In genomic region chr14:60895172-60896000, GRCm38 (mm10) we compare ENCODE assay signal across 12 mouse cellular contexts.
DNase-seq lines count a peak whose midpoint lies in the region; ATAC-seq and TF ChIP-seq lines count a peak whose summit lies in the region.
"Had no signal": no experiment of that assay in that cellular context is flagged by ENCODE, and none has a peak within 500 bp of the region (broad histone marks: within the 10 kb centered on the region; RNA-seq: fewer than 3 reads in every experiment).

No protein-coding gene starts in this region.

- no peak for TF ChIP-seq CTCF in stomach, postnatal 0 days (IDR thresholded peaks at IDR 0.05; ENCODE audit: low read depth)

- H3K4me1 ChIP-seq in midbrain, embryonic 10.5 days = peaks cover 10% of the 10 kb centered on the region
- H3K4me1 ChIP-seq in midbrain, embryonic 13.5 days (replicated peaks) = no peaks in the 10 kb centered on the region
- peaks cover 8% of the 10 kb centered on the region for H3K4me1 ChIP-seq in limb, embryonic 12.5 days (replicated peaks)
- H3K4me1 ChIP-seq in stomach, postnatal 0 days (replicated peaks; ENCODE audit: control insufficient read depth, insufficient read depth) = no peaks in the 10 kb centered on the region

- H3K9ac ChIP-seq in midbrain, embryonic 13.5 days (replicated peaks) = no peak overlapping the region
- H3K9ac ChIP-seq in limb, embryonic 12.5 days (replicated peaks) = no peak overlapping the region
- no peak overlapping the region for H3K9ac ChIP-seq in stomach, postnatal 0 days (ENCODE audit: low read length)
- H3K9ac ChIP-seq: hindbrain, embryonic 14.5 days; lung, embryonic 14.5 days had no signal

- TF ChIP-seq EP300 in stomach, postnatal 0 days (optimal IDR thresholded peaks at IDR 0.05) = no peak

- peak overlapping the region; percentile 23; the same call in 1 of the 2 replicates for H3K27ac ChIP-seq in midbrain, embryonic 10.5 days (replicated peaks)
- no peak overlapping the region for H3K27ac ChIP-seq in midbrain, embryonic 13.5 days
- 0 out of 2 replicates have a peak overlapping the region, but pooled peaks have one; percentile 8 for H3K27ac ChIP-seq in limb, embryonic 12.5 days
- H3K27ac ChIP-seq in stomach, postnatal 0 days (replicated peaks) = peak overlapping the region; percentile 25
- H3K27ac ChIP-seq: hindbrain, embryonic 14.5 days had no signal

- ATAC-seq in midbrain, embryonic 13.5 days = no peak
- ATAC-seq in limb, embryonic 12.5 days (ENCODE audit: insufficient number of reproducible peaks, insufficient read depth, low FRiP score, low TSS enrichment, low read depth) = no peak
- ATAC-seq in stomach, postnatal 0 days (ENCODE audit: low FRiP score, low TSS enrichment) = no peak

- H3K4me2 ChIP-seq in midbrain, embryonic 13.5 days (replicated peaks) = no peak overlapping the region
- H3K4me2 ChIP-seq in limb, embryonic 12.5 days = no peak overlapping the region
- H3K4me2 ChIP-seq in stomach, postnatal 0 days (replicated peaks; ENCODE audit: low read depth) = no peak overlapping the region
- H3K4me2 ChIP-seq: hindbrain, embryonic 14.5 days; lung, embryonic 14.5 days had no signal

- H3K27me3 ChIP-seq in midbrain, embryonic 10.5 days (ENCODE audit: low read depth, poor library complexity, severe bottlenecking) = no peaks in the 10 kb centered on the region
- no peaks in the 10 kb centered on the region for H3K27me3 ChIP-seq in midbrain, embryonic 13.5 days
- H3K27me3 ChIP-seq in limb, embryonic 12.5 days = no peaks in the 10 kb centered on the region
- no peaks in the 10 kb centered on the region for H3K27me3 ChIP-seq in stomach, postnatal 0 days (ENCODE audit: control insufficient read depth, insufficient read depth, low read length)

- H3K4me3 ChIP-seq in midbrain, embryonic 10.5 days = no peak overlapping the region
- no peak overlapping the region for H3K4me3 ChIP-seq in midbrain, embryonic 13.5 days (replicated peaks)
- no peak overlapping the region for H3K4me3 ChIP-seq in limb, embryonic 12.5 days (replicated peaks)
- H3K4me3 ChIP-seq in stomach, postnatal 0 days (ENCODE audit: low read depth, low read length) = no peak overlapping the region

- no peaks in the 10 kb centered on the region for H3K36me3 ChIP-seq in midbrain, embryonic 10.5 days
- no peaks in the 10 kb centered on the region for H3K36me3 ChIP-seq in midbrain, embryonic 13.5 days
- no peaks in the 10 kb centered on the region for H3K36me3 ChIP-seq in limb, embryonic 12.5 days
- H3K36me3 ChIP-seq in stomach, postnatal 0 days (ENCODE audit: control insufficient read depth, insufficient read depth, low read length) = no peaks in the 10 kb centered on the region

- DNase-seq in midbrain, embryonic 10.5 days (ENCODE audit: low spot score) = no peak
- peak; percentile 26 for DNase-seq in fat pad, adult 2 months (ENCODE audit: extremely low read depth, low read depth, low spot score)
- no peak for DNase-seq in stomach, postnatal 0 days (ENCODE audit: low spot score)
- no peak for DNase-seq in cerebellum, postnatal 36 days
- DNase-seq in embryo, embryonic 11 days = no peak
- DNase-seq in thymus, postnatal 36 days = no peak
- DNase-seq: adrenal gland, adult 8-10 months; cerebellum, adult 2 months; lung, embryonic 14.5 days had no signal

- WGBS in midbrain, embryonic 10.5 days = 77% methylated on average over 19 of the region's 19 CpGs
- 70% methylated on average over 19 of the region's 19 CpGs for WGBS in midbrain, embryonic 13.5 days
- WGBS in limb, embryonic 12.5 days = 66% methylated on average over 19 of the region's 19 CpGs
- WGBS in stomach, postnatal 0 days = 64% methylated on average over 19 of the region's 19 CpGs

- no peaks in the 10 kb centered on the region for H3K9me3 ChIP-seq in midbrain, embryonic 10.5 days (replicated peaks)
- no peaks in the 10 kb centered on the region for H3K9me3 ChIP-seq in midbrain, embryonic 13.5 days
- H3K9me3 ChIP-seq in limb, embryonic 12.5 days = no peaks in the 10 kb centered on the region
- H3K9me3 ChIP-seq in stomach, postnatal 0 days (ENCODE audit: control insufficient read depth, low read length) = no peaks in the 10 kb centered on the region
